Comparison of ENCODE assay signal across 26 mouse cellular contexts in the genomic region with DNA sequence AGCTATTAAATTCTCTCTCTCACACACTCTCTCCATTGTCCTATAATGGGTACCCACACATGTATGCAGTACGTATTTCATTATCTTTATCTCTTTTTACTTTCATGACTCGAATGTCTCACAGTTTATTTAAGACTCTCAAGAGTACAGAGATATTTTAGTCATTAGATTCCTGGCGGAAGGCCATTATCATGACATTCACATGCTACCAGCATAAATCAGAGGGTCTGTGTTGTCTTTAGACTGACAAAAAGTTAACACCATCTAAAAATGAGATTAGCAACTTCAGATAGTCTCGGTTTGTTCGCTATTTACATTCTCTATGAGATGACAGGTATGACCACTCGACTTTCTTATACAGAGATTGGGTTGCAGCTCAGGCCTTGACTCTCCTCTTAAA.
"Had no signal": no experiment of that assay in that cellular context is flagged by ENCODE, and none has a peak within 500 bp of the region (broad histone marks: within the 10 kb centered on the region; RNA-seq: fewer than 3 reads in every experiment).

No protein-coding gene starts in this region.

- DNase-seq: gastrocnemius, postnatal 14 days; gastrocnemius, postnatal 36 days; heart, adult 11 months; heart, adult 2 months; heart, postnatal 14 days; heart, postnatal 36 days; kidney, adult 18-20 months; kidney, adult 8-10 months; kidney, postnatal 10 days; kidney, postnatal 4 days; liver; liver, embryonic 13.5 days had no signal

- H3K9me3 ChIP-seq: heart, embryonic 13.5 days; heart, embryonic 15.5 days; hindbrain, embryonic 12.5 days; intestine, embryonic 15.5 days; limb, embryonic 10.5 days; limb, embryonic 12.5 days; liver, embryonic 13.5 days had no signal

- H3K4me3 ChIP-seq: heart, adult 2 months; heart, embryonic 13.5 days; heart, embryonic 15.5 days; hindbrain, embryonic 12.5 days; intestine, embryonic 15.5 days; layer of hippocampus, adult 2 months; left cerebral cortex, adult 2 months; limb, embryonic 10.5 days; limb, embryonic 12.5 days; liver, embryonic 13.5 days had no signal

- H3K4me1 ChIP-seq: intestine, embryonic 15.5 days; limb, embryonic 10.5 days; limb, embryonic 12.5 days; liver, embryonic 13.5 days had no signal

- H3K36me3 ChIP-seq: heart, embryonic 13.5 days; heart, embryonic 15.5 days; hindbrain, embryonic 12.5 days; intestine, embryonic 15.5 days; limb, embryonic 10.5 days; limb, embryonic 12.5 days; liver, embryonic 13.5 days had no signal

- ATAC-seq: hindbrain, embryonic 16.5 days; inflammation-experienced regulatory T-cells, adult 6 months; intestine, embryonic 15.5 days; intestine, postnatal 0 days had no signal

- H3K27ac ChIP-seq: heart, adult 2 months; heart, embryonic 15.5 days; hindbrain, embryonic 12.5 days; hindbrain, embryonic 14.5 days; intestine, embryonic 15.5 days; layer of hippocampus, adult 2 months; left cerebral cortex, adult 2 months; limb, embryonic 10.5 days; limb, embryonic 12.5 days; liver, embryonic 13.5 days had no signal

- H3K27me3 ChIP-seq: heart, embryonic 13.5 days; heart, embryonic 15.5 days; hindbrain, embryonic 12.5 days; intestine, embryonic 15.5 days; limb, embryonic 12.5 days; liver, embryonic 13.5 days had no signal

- H3K4me2 ChIP-seq: heart, embryonic 11.5 days; heart, embryonic 13.5 days; heart, embryonic 15.5 days; hindbrain, embryonic 12.5 days; hindbrain, embryonic 14.5 days; intestine, embryonic 15.5 days; limb, embryonic 12.5 days; liver, embryonic 11.5 days; liver, embryonic 13.5 days had no signal

- H3K9ac ChIP-seq: heart, embryonic 13.5 days; heart, embryonic 15.5 days; hindbrain, embryonic 12.5 days; hindbrain, embryonic 14.5 days; intestine, embryonic 15.5 days; limb, embryonic 12.5 days; liver, embryonic 13.5 days had no signal
